Mouse (Mus musculus): ENCODE data around the gene Bdh1.

GRCm38 (mm10) chr16:31433466-31434110, 11.5 kb downstream of the Bdh1 start:
- TF ChIP-seq HCFC1 (IDR thresholded peaks at IDR 0.05; ENCODE audit: borderline replicate concordance, insufficient read depth, low read length), result no peak
- no peak for TF ChIP-seq CHD2 (IDR thresholded peaks at IDR 0.05; ENCODE audit: low read depth, low read length)
